Mouse (Mus musculus) ES-E14 (cell line): ENCODE data around the gene Mgst2.

Experiments used
- HCFC1 ChIP-seq: IDR thresholded peaks from 2 replicates; pipeline ENCODE4 v1.6.1; 2012; ENCODE audit warnings: low read length, inconsistent platforms, borderline replicate concordance; ENCODE audit not compliant: insufficient read depth
- MAFK ChIP-seq: IDR thresholded peaks from 2 replicates; pipeline ENCODE4 v1.6.1; 2014; ENCODE audit warnings: mild to moderate bottlenecking, low read depth, low read length, inconsistent platforms; ENCODE audit not compliant: insufficient read depth
- ZC3H11A ChIP-seq: IDR thresholded peaks from 2 replicates; pipeline ENCODE4 v1.6.1; 2012; ENCODE audit warnings: low read depth, mild to moderate bottlenecking, inconsistent platforms, low read length, borderline replicate concordance
- ZNF384 ChIP-seq: IDR thresholded peaks from 2 replicates; pipeline ENCODE4 v1.6.1; 2012; ENCODE audit warnings: low read depth, low read length, inconsistent platforms

DNA sequence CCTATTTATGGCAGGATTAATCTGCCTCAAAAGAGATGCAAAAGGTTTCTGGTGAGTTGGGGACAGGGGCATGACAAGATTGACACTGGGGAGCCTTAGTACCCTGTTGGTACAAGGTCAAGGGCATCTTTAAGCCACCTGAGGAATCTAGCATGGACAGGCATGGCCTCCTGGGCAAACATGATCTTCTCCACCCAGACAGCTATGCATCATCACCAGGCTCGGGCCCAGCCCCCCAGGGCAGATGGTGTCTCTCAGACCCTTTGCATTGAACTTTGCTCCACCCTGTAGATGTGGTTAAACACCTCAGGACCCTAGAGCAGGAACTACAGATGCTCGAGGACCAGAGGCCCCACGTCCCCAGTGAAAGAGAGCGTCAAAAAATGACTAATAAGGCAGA is at the start of gene Mgst2:
- no peak for TF ChIP-seq HCFC1
- TF ChIP-seq ZC3H11A, result no peak
- no peak for TF ChIP-seq MAFK
- no peak for TF ChIP-seq ZNF384
